Mouse (Mus musculus): ENCODE data around the gene D430019H16Rik.

- TF ChIP-seq CTCF (IDR thresholded peaks at IDR 0.05; ENCODE audit: insufficient read depth, low read depth, low read length), result no peak
- no peak for TF ChIP-seq POLR2A (IDR thresholded peaks at IDR 0.05; ENCODE audit: insufficient read depth, low read depth, low read length)
Observed at GRCm38 (mm10) chr12:105539649-105540048, 86.0 kb downstream of the D430019H16Rik start.

Measured in olfactory bulb, adult 2 months (tissue).